Mouse (Mus musculus) spleen, adult 18-20 months (tissue): ENCODE measurements around the gene Rapgef1.

ENCODE experiments used
- DNase-seq, 2 experiments: peaks; one replicate each; pipeline ENCODE4 v3.0.0; 2022; ENCODE audit warnings: mixed read lengths in 2 of 2

Gene Rapgef1

DNA sequence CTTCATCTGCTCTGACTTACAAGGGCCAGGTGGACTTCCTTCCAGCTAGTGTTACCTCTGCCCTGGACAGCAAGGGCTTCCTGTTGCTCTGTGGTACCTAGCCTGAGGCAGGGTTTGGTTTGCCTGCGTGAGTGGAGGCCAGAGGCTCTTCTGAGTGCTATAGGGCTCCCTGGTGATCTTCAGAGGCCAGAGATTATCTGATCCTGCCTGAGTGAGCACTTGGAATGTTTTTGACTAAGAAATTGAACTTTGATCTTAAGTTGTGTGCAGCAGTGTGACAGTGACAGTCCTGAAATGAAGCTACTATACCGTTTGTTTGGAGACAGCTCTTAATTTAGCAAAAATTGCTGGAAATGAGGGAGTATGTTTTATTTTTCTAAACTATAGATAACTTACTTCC is 55.0 kb downstream of the Rapgef1 start:
- no peak for DNase-seq

- DNase-seq = no peak
These were observed 56.3 kb downstream of the Rapgef1 start for GRCm38 (mm10) chr2:29675846-29676245.

DNA sequence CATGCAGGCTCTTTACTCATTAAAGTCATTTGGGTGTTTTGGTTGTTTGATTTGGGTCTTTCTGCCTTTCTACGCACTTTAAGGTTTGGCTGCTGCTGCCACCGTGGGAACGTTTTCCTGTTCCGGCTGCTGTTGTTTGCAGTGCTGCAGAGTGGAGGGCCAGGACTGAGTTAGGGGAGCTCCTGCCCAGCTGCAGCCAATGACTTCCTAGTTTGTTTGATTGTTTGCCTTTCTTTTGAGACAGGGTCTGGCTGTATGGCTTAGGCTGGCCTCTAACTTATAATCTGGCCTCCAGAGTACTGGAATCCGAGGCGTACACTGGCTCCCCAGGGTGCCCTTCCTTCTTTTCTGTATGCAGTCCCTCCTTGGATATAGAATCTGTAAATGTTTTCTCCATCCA is 57.0 kb downstream of the Rapgef1 start:
- DNase-seq = no peak

DNA sequence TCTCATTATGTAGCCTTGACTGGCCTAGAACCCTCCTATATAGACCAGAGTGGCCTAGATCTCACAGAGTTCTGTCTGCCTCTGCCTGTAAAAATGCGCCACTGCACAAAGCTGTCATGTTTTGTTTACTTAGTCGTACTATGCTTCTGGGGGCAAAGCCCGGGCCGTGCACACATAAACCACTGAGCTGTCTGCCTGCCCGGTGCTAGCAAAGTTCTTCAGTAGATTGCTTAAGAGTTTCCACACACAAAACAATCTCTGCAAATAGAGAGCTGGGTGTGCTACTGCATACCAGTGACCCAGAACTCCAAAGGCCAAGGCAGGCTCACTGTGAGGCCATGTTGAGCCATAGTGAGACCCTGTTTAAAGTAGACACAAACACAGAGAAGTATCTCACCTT is 58.3 kb downstream of the Rapgef1 start:
- DNase-seq = no peak

GRCm38 (mm10) chr2:29678524-29678923 is 59.0 kb downstream of the Rapgef1 start:
- DNase-seq = no peak

DNA sequence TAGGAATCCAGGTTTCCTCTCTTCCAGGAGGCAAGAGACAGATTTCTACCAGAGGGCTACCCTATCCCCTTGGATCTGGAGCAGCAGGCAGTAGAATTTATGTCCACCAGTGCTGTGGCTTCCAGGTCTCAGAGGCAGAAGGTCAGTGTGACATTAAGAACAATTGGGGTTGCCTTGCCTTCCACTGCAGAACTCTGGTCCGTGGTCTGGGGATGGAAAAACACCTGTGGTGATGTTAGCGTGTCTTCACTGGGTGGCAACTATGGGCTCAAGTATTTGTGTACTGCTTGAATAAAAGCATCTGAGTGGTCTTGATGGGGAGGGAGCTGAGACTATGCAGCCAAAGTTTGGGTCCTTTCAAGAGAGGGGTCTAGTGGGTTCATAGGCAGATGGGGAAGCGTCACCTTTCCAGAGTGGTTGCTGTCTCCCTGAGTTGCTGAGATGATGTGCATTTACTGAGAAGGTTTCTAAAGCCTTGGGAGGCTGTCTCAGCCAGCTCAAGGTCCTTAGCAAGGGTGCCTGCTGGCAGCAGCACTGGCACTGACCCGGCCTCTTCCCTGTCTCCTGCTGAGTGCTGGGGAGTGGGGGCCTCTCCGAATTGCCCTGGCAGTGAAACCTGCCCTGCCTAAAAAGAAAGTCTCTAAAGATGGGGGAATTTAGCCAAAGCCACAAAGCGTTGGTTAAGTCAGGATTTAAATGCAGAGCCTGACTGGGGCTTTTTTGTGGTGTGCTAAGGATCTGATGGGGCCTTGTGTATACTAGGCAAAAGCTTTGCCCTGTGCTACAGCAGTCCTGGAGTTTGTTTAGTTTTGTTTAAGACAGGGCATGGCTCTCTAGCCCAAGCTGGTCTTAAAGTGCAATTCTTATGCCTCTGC is 60.4 kb downstream of the Rapgef1 start:
- no peak for DNase-seq

GRCm38 (mm10) chr2:29683261-29683999 is 63.9 kb downstream of the Rapgef1 start:
- no peak for DNase-seq

DNA sequence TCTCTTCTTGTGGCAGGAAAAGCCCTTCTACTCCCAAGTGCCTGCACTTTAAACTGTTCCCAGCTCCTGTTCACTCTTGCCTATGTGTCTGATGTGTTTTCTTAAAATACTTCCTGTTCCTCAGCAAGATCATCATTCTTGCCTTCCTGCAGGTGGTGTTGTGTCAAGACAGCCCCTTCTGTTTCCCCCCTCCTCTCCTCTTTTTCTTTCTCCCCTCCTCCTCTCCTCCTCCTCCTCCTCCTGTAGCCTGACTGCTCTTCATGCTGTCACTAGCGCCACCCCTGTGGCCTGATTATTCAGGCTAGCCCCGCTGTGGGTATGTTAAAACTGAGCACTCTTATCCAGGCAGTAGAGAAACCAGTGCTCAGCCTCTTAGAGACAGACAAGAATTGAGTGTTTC is 65.0 kb downstream of the Rapgef1 start:
- DNase-seq = no peak

GRCm38 (mm10) chr2:29689014-29689413 is 69.5 kb downstream of the Rapgef1 start:
- DNase-seq = no peak

- no peak for DNase-seq
These were observed 70.0 kb downstream of the Rapgef1 start for GRCm38 (mm10) chr2:29689495-29689894.

GRCm38 (mm10) chr2:29691068-29691467 is 71.5 kb downstream of the Rapgef1 start:
- DNase-seq = no peak

DNA sequence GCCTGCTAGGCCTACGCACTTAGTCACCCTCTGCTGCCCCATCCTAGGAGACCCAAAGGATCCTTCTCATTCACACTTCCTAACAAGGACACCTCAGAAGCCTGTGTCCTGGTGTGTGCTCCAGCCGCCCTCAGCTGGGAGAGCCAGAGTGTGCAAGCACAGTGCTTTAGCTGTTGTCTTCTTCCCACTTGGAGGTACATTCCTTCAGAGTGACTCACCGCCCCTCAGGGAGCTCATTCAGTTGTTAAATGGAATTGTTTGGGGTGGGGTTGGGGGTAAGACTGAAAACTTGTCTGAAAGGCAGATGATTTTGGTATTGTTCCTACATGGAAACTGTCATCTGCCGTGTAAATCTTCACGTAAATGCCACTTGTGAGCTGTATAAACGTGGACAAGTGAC is 72.0 kb downstream of the Rapgef1 start:
- no peak for DNase-seq

GRCm38 (mm10) chr2:29692192-29692591 is 72.7 kb downstream of the Rapgef1 start:
- DNase-seq = no peak

DNA sequence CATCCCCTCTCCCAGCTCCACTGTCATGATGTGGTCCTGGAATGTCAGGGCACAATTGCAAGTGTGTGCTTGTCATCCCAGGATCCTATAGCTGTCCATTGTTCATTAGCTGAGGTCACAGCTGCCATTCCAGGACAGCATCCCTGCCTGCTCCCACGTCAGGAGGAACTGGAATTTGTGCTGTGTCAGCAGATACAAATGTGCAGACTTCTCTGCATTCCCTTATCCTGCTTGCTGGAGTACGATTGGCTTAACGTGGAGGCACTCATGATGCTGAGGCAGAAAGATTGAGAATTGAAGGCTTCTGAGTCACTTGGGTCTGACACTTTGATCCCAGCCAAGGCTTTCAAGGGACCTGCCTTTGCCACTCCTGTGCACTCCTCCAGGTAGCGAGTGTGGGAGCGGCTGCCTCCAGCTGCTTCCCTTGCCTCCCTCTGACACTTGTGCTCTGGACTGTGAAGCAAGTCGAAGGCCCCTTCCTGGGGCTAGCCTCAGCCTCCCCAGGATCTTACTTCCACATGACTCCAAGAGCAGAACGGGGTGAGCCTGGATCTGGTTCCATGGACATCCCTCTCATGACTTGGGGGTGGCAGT is 76.8 kb downstream of the Rapgef1 start:
- no peak for DNase-seq

GRCm38 (mm10) chr2:29698421-29699290 is 79.1 kb downstream of the Rapgef1 start:
- peak; percentile 22 to 27 for DNase-seq

GRCm38 (mm10) chr2:29700898-29701297 is 81.4 kb downstream of the Rapgef1 start:
- DNase-seq = no peak

DNA sequence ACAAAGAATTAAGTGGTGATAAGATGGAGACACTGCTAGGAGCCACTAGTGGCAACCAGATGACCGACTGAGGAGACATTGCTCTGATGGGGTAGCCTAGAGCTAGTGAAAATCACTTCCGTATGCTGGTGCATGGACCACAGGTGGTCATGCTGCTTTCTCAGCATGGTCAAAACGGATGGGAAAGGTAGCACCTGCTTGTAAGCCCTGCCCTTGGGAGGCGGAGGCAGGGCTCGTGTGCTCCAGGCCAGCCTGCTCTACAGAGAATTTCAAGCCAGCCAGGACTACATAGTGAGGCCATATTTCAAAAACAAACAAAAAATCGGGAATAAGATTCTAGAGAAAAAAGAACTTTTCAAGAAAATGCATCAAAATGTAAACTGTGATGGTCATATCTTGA is 81.9 kb downstream of the Rapgef1 start:
- no peak for DNase-seq

GRCm38 (mm10) chr2:29702189-29702588 is 82.7 kb downstream of the Rapgef1 start:
- no peak for DNase-seq

- no peak for DNase-seq
These were observed 83.9 kb downstream of the Rapgef1 start for GRCm38 (mm10) chr2:29703104-29704081.

DNA sequence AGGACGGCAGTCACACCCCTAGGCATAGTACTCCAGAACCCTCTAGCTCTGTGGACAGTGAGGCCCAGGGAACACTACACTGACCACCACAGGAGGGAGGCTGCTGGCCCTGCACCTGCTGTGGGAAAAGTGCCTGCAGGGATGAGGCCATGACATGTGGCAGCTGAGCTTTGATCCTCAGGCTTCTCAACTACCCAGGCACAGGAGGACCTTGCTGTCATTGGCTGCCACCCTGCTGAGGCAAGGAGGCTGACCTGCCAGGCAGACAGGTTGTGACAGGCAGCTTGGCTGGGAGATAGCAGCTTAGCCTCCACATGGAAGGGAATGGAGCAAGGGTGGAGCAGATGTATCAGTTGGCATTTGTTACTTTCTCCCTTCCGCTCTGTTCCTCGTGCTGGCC is 86.0 kb downstream of the Rapgef1 start:
- DNase-seq = no peak
